Mouse (Mus musculus): ENCODE data around the gene Plpp4.

Gene Plpp4

GRCm38 (mm10) chr7:129303356-129303755 is 46.5 kb downstream of the Plpp4 start:
- no peak for DNase-seq

- no peak for DNase-seq
Observed at GRCm38 (mm10) chr7:129307042-129307825, 50.4 kb downstream of the Plpp4 start.

- DNase-seq = no peak
Observed at GRCm38 (mm10) chr7:129308661-129309060, 51.8 kb downstream of the Plpp4 start.

GRCm38 (mm10) chr7:129312521-129312920 is 55.7 kb downstream of the Plpp4 start:
- DNase-seq = no peak

- no peak for DNase-seq
Observed at GRCm38 (mm10) chr7:129313969-129314368, 57.1 kb downstream of the Plpp4 start.

- no peak for DNase-seq
Observed at GRCm38 (mm10) chr7:129340096-129340495, 83.3 kb downstream of the Plpp4 start.

GRCm38 (mm10) chr7:129355561-129355960 is 98.7 kb downstream of the Plpp4 start:
- DNase-seq = no peak

GRCm38 (mm10) chr7:129375306-129375705 is 118.5 kb downstream of the Plpp4 start:
- no peak for DNase-seq

GRCm38 (mm10) chr7:129385149-129385548 is 128.3 kb downstream of the Plpp4 start:
- no peak for DNase-seq

- no peak for DNase-seq
Observed at GRCm38 (mm10) chr7:129392835-129393489, 136.1 kb downstream of the Plpp4 start.

GRCm38 (mm10) chr7:129396561-129396960 is 139.7 kb downstream of the Plpp4 start:
- no peak for DNase-seq

- no peak for DNase-seq
Observed at GRCm38 (mm10) chr7:129399071-129399470, 142.2 kb downstream of the Plpp4 start.

- DNase-seq = no peak
Observed at GRCm38 (mm10) chr7:129402695-129403364, 146.0 kb downstream of the Plpp4 start.

- no peak for DNase-seq
Observed at GRCm38 (mm10) chr7:129406069-129406468, 149.2 kb downstream of the Plpp4 start.

- no peak for DNase-seq
Observed at GRCm38 (mm10) chr7:129412695-129413094, 155.9 kb downstream of the Plpp4 start.

- DNase-seq = no peak
Observed at GRCm38 (mm10) chr7:129415179-129415578, 158.3 kb downstream of the Plpp4 start.

GRCm38 (mm10) chr7:129421181-129421580 is 164.3 kb downstream of the Plpp4 start:
- no peak for DNase-seq

GRCm38 (mm10) chr7:129425554-129425953 is 168.7 kb downstream of the Plpp4 start:
- no peak for DNase-seq

- DNase-seq = no peak
Observed at GRCm38 (mm10) chr7:129428794-129429193, 172.0 kb downstream of the Plpp4 start.

- no peak for DNase-seq
Observed at GRCm38 (mm10) chr7:129429903-129430302, 173.1 kb downstream of the Plpp4 start.

All from kidney, adult 11 months (tissue).